Mouse (Mus musculus) C2C12 (cell line): ENCODE results near the gene Syne1.

ENCODE experiments used
- CTCF ChIP-seq: IDR thresholded peaks from one replicate; pipeline ENCODE4 v1.5.1; 2011; ENCODE audit not compliant: control insufficient read depth, insufficient read depth, insufficient read length
- MAX ChIP-seq: IDR thresholded peaks from one replicate; pipeline ENCODE4 v1.6.1; 2011; ENCODE audit warnings: mild to moderate bottlenecking, control low read depth
- USF1 ChIP-seq: IDR thresholded peaks from one replicate; pipeline ENCODE4 v1.6.1; 2011; ENCODE audit warnings: low read depth, mild to moderate bottlenecking, control low read depth, moderate library complexity

DNA sequence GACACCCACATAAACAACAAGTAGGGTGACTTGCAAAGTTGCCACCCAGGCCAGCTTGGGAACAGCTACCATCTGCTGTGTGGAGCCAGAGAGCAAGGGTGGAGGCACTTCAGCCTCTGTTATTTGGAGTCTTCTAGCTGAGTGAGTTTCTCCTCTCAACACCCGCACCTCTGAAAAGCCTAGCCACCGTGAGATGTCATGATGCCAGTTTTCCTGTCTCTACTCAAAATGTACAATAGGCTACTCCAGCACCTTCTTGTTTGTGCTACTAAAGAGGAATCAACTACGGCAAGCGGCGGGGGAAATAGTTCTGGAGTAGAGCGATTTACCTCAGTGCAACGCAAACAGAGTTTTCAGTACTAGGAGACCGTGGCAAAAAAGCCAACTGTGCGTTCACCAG is 3.5 kb downstream of the Syne1 start:
- TF ChIP-seq CTCF, result no peak
- TF ChIP-seq MAX, result no peak
- no peak for TF ChIP-seq USF1
